Mouse (Mus musculus) midbrain, embryonic 12.5 days (tissue): ENCODE data around the gene Ssxb9. TPM values are rescaled to one million over a fixed set of nuclear protein-coding genes. Genes with fewer than 3 reads are reported as not detected.
"Not testable (repeated sequence)": the region's sequence is repeated elsewhere in the genome, so short reads cannot be mapped to it uniquely, and the experiment has no call there.

Experiments used
- ATAC-seq: fragments of 200-750 bp; cut with Nextera tagmentation; 2 replicates; pipeline ENCODE4 v1.8.0; 2017; ENCODE audit warnings: low read depth, moderate TSS enrichment, moderate library complexity; ENCODE audit not compliant: low FRiP score
- H3K27ac ChIP-seq: fragments of 300-500 bp; sonication (generic); replicated peaks from 2 replicates; pipeline ENCODE4 v1.5.1; 2016; ENCODE audit warnings: mild to moderate bottlenecking
- H3K27me3 ChIP-seq: fragments of 300-500 bp; sonication (generic); 2 replicates; pipeline ENCODE4 v1.6.1; 2016; ENCODE audit warnings: mild to moderate bottlenecking
- H3K36me3 ChIP-seq: fragments of 300-500 bp; sonication (generic); 2 replicates; pipeline ENCODE4 v1.6.1; 2016
- H3K4me1 ChIP-seq: fragments of 300-500 bp; sonication (generic); 2 replicates; pipeline ENCODE4 v1.6.1; 2016
- H3K4me2 ChIP-seq: fragments of 300-500 bp; sonication (generic); replicated peaks from 2 replicates; pipeline ENCODE4 v1.6.1; 2016; ENCODE audit warnings: mild to moderate bottlenecking, moderate library complexity
- H3K4me3 ChIP-seq: fragments of 300-500 bp; sonication (generic); 2 replicates; pipeline ENCODE4 v1.5.1; 2016; ENCODE audit warnings: mild to moderate bottlenecking
- H3K9ac ChIP-seq: fragments of 300-500 bp; sonication (generic); replicated peaks from 2 replicates; pipeline ENCODE4 v1.6.1; 2016; ENCODE audit warnings: mild to moderate bottlenecking, moderate library complexity
- H3K9me3 ChIP-seq: fragments of 300-500 bp; sonication (generic); 2 replicates; pipeline ENCODE4 v1.6.1; 2016; ENCODE audit warnings: mild to moderate bottlenecking
- WGBS: fragments of 180-500 bp; shearing (Covaris S2); methylation state at CpG from one replicate; pipeline ENCODE4 v1.1.7; 2016; 5-methylcytosine and 5-hydroxymethylcytosine counted together
- polyA plus RNA-seq: library from polyadenylated mRNA; unstranded; fragments of >200 nt; fragmentation: Nextera tagmentation; extraction: Ambion mirVana; gene quantifications from 2 replicates; pipeline ENCODE4 v1.2.1, GENCODE M21; 2016

Gene Ssxb9
- not detected in 2 replicates for polyA plus RNA-seq

- not testable (repeated sequence) for H3K4me2 ChIP-seq, H3K27ac ChIP-seq, H3K4me3 ChIP-seq, H3K9me3 ChIP-seq, H3K27me3 ChIP-seq, H3K36me3 ChIP-seq, H3K9ac ChIP-seq, ATAC-seq, H3K4me1 ChIP-seq
- WGBS = 17% methylated on average over 1 of the region's 1 CpGs
These were observed at the start of gene Ssxb9 for GRCm38 (mm10) chrX:8366678-8367077. Gene Ssxb9 (plus strand): TSS chrX:8366978.

GRCm38 (mm10) chrX:8327124-8327523 is 39.7 kb upstream of the Ssxb9 start, which contains the start of gene Ssxb10:
Gene Ssxb10 (plus strand): TSS chrX:8327424.
- Histone ChIP-seq H3K4me2 (no peak within 1 kb of the TSS), H3K4me3 (no peak within 1 kb of the TSS), H3K36me3 (no peaks in the 10 kb centered on the region), H3K4me1 (no peaks in the 10 kb centered on the region), H3K27ac (no peak within 1 kb of the TSS), H3K27me3 (no peaks in the 10 kb centered on the region), H3K9ac (no peak within 1 kb of the TSS), H3K9me3 (peaks cover 3% of the 10 kb centered on the region; the same call in 1 of the 2 replicates)
- no peak for ATAC-seq
- 82% methylated on average over 2 of the region's 2 CpGs for WGBS

- H3K27ac ChIP-seq, H3K9ac ChIP-seq, ATAC-seq, H3K4me3 ChIP-seq, H3K4me2 ChIP-seq, H3K4me1 ChIP-seq, H3K9me3 ChIP-seq, H3K36me3 ChIP-seq, H3K27me3 ChIP-seq: not testable (repeated sequence)
- WGBS = 27% methylated on average over 1 of the region's 1 CpGs
These were observed 46.2 kb downstream of the Ssxb9 start, which contains the start of gene Ssxb1 for GRCm38 (mm10) chrX:8413005-8413404. Gene Ssxb1 (plus strand): TSS chrX:8413305.

Other genes starting within 250 kb of the Ssxb9 start
- gene Wdr13, start 234.1 kb upstream of the Ssxb9 start, polyA plus RNA-seq = 39.5 and 44.6 TPM in 2 replicates
- 397 and 431 TPM in 2 replicates for gene Rbm3, start 221.1 kb upstream of the Ssxb9 start, polyA plus RNA-seq
- 12.7 and 13.2 TPM in 2 replicates for gene Tbc1d25, start 190.8 kb upstream of the Ssxb9 start, polyA plus RNA-seq
- 26.3 and 32.6 TPM in 2 replicates for gene Ebp, start 173.5 kb upstream of the Ssxb9 start, polyA plus RNA-seq
- 23.2 and 25.0 TPM in 2 replicates for gene Porcn, start 160.5 kb upstream of the Ssxb9 start, polyA plus RNA-seq
- gene Ftsj1, start 114.6 kb upstream of the Ssxb9 start, polyA plus RNA-seq = 43.7 and 44.2 TPM in 2 replicates
- gene Slc38a5, start 95.8 kb upstream of the Ssxb9 start, polyA plus RNA-seq = 7.3 and 7.7 TPM in 2 replicates
- gene Ssxb10, start 39.6 kb upstream of the Ssxb9 start, polyA plus RNA-seq = not detected in 2 replicates
- gene Ssxb1, start 46.3 kb downstream of the Ssxb9 start, polyA plus RNA-seq = not detected in 2 replicates
- gene Ssxb2, start 94.7 kb downstream of the Ssxb9 start, polyA plus RNA-seq = not detected in 2 replicates
- not detected in 2 replicates for gene Gm14459, start 158.0 kb downstream of the Ssxb9 start, polyA plus RNA-seq
- not detected in 2 replicates for gene Ssxb6, start 181.3 kb downstream of the Ssxb9 start, polyA plus RNA-seq
- not detected in 2 replicates for gene Ssxb3, start 224.8 kb downstream of the Ssxb9 start, polyA plus RNA-seq